Mouse (Mus musculus) heart, embryonic 15.5 days (tissue): Measurements from ENCODE around the gene Prdx6. TPM values are rescaled to one million over a fixed set of nuclear protein-coding genes. Genes with fewer than 3 reads are reported as not detected.

Source experiments
- ATAC-seq: fragments of 200-750 bp; cut with Nextera tagmentation; replicated peaks from 2 replicates; pipeline ENCODE4 v1.8.0; 2017; ENCODE audit warnings: low read depth, moderate TSS enrichment; ENCODE audit not compliant: insufficient number of reproducible peaks, insufficient read depth, low FRiP score
- H3K27ac ChIP-seq: fragments of 300-500 bp; sonication (generic); 2 replicates; pipeline ENCODE4 v1.5.1; 2015; ENCODE audit warnings: mild to moderate bottlenecking, inconsistent platforms
- H3K27me3 ChIP-seq: fragments of 300-500 bp; sonication (generic); 2 replicates; pipeline ENCODE4 v1.6.1; 2015; ENCODE audit warnings: inconsistent platforms
- H3K36me3 ChIP-seq: fragments of 300-500 bp; sonication (generic); 2 replicates; pipeline ENCODE4 v1.6.1; 2015; ENCODE audit warnings: mild to moderate bottlenecking, inconsistent platforms
- H3K4me1 ChIP-seq: fragments of 300-500 bp; sonication (generic); replicated peaks from 2 replicates; pipeline ENCODE4 v1.6.1; 2015; ENCODE audit warnings: inconsistent platforms
- H3K4me2 ChIP-seq: fragments of 300-500 bp; sonication (generic); 2 replicates; pipeline ENCODE4 v1.6.1; 2015; ENCODE audit warnings: inconsistent platforms, mild to moderate bottlenecking, moderate library complexity
- H3K4me3 ChIP-seq: fragments of 300-500 bp; sonication (generic); 2 replicates; pipeline ENCODE4 v1.5.1; 2015; ENCODE audit warnings: mild to moderate bottlenecking, inconsistent platforms
- H3K9ac ChIP-seq: fragments of 300-500 bp; sonication (generic); 2 replicates; pipeline ENCODE4 v1.6.1; 2015; ENCODE audit warnings: mild to moderate bottlenecking, inconsistent platforms
- H3K9me3 ChIP-seq: fragments of 300-500 bp; sonication (generic); replicated peaks from 2 replicates; pipeline ENCODE4 v1.6.1; 2016; ENCODE audit warnings: inconsistent platforms
- WGBS: fragments of 180-500 bp; shearing (Covaris S2); methylation state at CpG from one replicate; pipeline ENCODE4 v1.1.7; 2015; ENCODE audit warnings: mixed read lengths; 5-methylcytosine and 5-hydroxymethylcytosine counted together
- polyA plus RNA-seq: library from polyadenylated mRNA; unstranded; fragments of >200 nt; fragmentation: Nextera tagmentation; extraction: Ambion mirVana; gene quantifications from 2 replicates; pipeline ENCODE4 v1.2.1, GENCODE M21; 2015

Prdx6 gene
- polyA plus RNA-seq, 1 experiment from 2014 or later: 302 TPM

DNA sequence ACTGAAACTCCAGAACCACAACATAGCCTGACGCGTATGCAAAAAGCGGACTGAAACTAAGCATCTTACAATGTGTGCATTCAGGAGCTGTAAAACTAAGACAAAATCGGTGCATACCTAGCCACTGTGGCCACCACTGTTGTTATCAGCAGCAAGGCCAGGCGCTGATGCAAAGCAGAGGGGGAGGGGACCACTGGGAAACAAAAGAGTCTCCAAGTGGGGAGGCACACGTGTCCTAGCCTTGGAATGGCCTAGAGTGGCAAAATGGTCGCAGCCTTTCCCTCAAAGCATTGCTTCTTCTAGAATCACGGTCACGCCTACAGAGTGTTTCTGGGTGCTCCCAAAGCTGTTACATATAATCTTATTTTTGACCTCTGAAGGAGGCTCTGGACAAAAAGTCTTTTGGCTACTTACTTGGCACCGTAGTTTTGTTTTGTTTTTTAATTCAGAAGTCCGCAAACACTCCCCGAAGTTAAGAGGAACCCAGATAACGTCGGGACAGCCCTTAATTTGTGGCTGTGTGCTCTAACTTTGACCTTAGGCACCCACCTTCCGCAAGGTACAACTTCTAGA is 902 bp downstream of the Prdx6 start:
- Histone ChIP-seq H3K27me3 (no peaks in the 10 kb centered on the region), H3K36me3 (peaks cover 9% of the 10 kb centered on the region; the same call in 1 of the 2 replicates), H3K4me2 (peak overlapping the region; percentile 77), H3K9me3 (no peaks in the 10 kb centered on the region), H3K27ac (peak overlapping the region; percentile 82), H3K4me1 (peaks cover 33% of the 10 kb centered on the region), H3K9ac (peak overlapping the region; percentile 83), H3K4me3 (peak overlapping the region; percentile 88)
- ATAC-seq: no peak
- WGBS: 2% methylated on average over 15 of the region's 15 CpGs

DNA sequence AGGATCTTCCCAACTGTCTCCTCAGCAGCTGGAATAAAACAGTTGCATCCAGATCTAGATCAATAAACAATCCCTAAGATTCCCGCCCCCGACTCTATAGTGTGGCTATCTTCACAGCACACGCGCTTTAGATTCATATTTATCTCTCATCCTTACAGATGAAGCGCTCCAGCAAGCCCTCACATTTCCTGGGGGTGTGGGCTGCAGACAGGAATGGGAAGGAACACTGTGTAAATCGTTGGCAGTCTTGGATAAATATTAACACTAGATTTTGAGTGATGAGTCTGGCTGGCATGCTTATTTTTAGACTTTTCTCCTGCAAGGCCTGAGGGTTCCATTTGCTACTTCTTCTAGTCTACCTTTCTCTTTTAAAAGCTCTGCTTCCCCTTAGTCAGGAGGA is 1.6 kb downstream of the Prdx6 start:
- Histone ChIP-seq H3K4me1 (peaks cover 33% of the 10 kb centered on the region), H3K4me3 (peak overlapping the region; percentile 88), H3K27me3 (no peaks in the 10 kb centered on the region), H3K36me3 (peaks cover 15% of the 10 kb centered on the region; the same call in 1 of the 2 replicates), H3K4me2 (peak overlapping the region; percentile 77), H3K9me3 (no peaks in the 10 kb centered on the region), H3K27ac (peak overlapping the region; percentile 82), H3K9ac (peak overlapping the region; percentile 83)
- 12% methylated on average over 6 of the region's 6 CpGs for WGBS
- ATAC-seq: no peak

DNA sequence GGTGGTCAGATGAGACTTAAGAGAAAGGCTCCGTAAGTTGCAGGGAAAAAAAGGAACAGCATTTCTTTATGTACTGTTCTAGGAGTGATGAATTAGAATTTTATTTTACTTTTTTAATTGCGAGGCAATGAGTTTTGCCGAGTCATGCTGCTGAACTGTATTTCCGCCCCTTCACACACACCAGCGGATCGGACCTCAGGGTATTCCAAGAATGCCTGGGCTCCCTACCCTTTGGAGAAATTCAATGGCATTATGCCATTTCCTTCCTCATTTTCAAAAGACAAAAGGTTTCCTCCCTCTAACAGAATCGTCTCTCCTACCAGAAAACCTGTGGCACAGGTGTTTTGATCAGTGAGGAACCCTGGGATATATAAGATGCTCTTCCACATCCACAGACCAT is 2.3 kb downstream of the Prdx6 start:
- no peak for ATAC-seq
- H3K9me3 ChIP-seq: no peaks in the 10 kb centered on the region
- WGBS: 36% methylated on average over 7 of the region's 7 CpGs
- H3K4me2 ChIP-seq: peak overlapping the region; percentile 77
- H3K27ac ChIP-seq: no peak overlapping the region
- H3K36me3 ChIP-seq: peaks cover 23% of the 10 kb centered on the region
- H3K4me3 ChIP-seq: peak overlapping the region; percentile 88
- H3K27me3 ChIP-seq: no peaks in the 10 kb centered on the region
- peak overlapping the region; percentile 83; the same call in 1 of the 2 replicates for H3K9ac ChIP-seq
- peaks cover 33% of the 10 kb centered on the region for H3K4me1 ChIP-seq

DNA sequence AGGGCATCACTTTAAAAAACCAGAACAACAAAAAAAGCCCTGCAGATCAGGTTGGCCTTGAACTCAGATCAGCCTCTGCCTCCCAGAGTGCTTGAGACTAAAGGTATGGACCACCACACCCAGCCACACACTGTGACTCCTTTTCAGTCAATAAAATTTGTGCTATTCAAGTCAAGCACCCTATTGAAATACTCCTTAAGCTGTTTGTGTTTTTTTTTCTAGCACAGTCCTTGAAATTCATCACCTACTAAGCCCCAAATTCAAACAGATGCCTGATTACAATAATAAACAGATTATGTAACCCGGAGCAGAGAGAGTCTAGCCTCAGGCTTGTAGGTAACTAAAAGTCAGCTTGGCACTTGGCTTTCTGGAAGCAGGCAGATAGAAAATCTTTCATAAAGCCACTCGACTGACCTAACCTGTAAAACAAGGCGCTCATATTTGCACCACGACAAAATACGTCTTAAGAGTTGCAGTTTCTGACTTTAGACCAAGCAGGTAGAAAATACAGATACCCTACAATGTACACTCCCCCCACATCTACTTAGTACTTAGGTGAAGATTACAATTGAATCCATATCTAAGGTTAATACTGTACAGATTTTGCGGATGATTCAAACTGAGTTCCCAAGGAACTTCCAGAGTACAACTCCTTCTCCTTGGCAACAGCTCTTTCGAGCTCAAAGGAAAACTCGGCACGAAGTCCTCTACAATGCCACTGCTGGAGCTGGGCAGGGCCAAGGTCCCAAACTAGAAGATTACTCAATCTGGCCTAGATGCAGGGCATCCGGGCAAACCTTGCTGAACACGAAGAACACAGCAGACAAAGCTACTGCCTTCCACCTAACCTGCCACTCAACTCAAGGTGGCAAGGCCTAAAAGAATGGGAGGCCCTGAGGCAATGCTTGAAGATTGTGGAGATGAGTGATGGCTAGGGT is 3.1 kb downstream of the Prdx6 start:
- Histone ChIP-seq H3K4me1 (peaks cover 33% of the 10 kb centered on the region), H3K27me3 (no peaks in the 10 kb centered on the region), H3K36me3 (peaks cover 31% of the 10 kb centered on the region), H3K4me3 (0 out of 2 replicates have a peak overlapping the region, but pooled peaks have one; percentile 88), H3K27ac (no peak overlapping the region), H3K9me3 (no peaks in the 10 kb centered on the region), H3K9ac (no peak overlapping the region), H3K4me2 (peak overlapping the region; percentile 77; the same call in 1 of the 2 replicates)
- WGBS: 73% methylated on average over 11 of the region's 11 CpGs
- no peak for ATAC-seq

DNA sequence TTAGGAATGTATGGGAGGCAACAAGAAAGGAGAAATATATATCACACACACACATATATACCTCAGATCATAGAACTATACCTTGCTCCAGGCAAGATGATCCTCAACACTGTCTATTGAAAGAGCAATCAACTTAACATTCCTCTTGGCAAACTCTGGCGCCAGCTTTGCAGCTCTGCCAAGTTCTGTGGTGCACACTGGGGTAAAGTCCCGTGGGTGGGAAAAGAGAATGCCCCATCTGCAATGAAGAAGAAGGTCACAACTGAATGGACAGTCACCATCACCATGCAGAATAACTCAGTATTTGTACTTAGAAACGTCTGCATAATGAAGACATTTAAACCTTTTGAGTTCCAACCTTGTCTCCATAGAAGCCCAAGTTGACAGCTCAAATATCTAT is 3.8 kb downstream of the Prdx6 start:
- no peak overlapping the region for H3K9ac ChIP-seq
- peaks cover 38% of the 10 kb centered on the region for H3K36me3 ChIP-seq
- H3K27ac ChIP-seq: no peak overlapping the region
- H3K27me3 ChIP-seq: no peaks in the 10 kb centered on the region
- H3K9me3 ChIP-seq: no peaks in the 10 kb centered on the region
- peaks cover 31% of the 10 kb centered on the region for H3K4me1 ChIP-seq
- H3K4me3 ChIP-seq: no peak overlapping the region
- no peak for ATAC-seq
- WGBS: 70% methylated on average over 3 of the region's 3 CpGs
- no peak overlapping the region for H3K4me2 ChIP-seq

DNA sequence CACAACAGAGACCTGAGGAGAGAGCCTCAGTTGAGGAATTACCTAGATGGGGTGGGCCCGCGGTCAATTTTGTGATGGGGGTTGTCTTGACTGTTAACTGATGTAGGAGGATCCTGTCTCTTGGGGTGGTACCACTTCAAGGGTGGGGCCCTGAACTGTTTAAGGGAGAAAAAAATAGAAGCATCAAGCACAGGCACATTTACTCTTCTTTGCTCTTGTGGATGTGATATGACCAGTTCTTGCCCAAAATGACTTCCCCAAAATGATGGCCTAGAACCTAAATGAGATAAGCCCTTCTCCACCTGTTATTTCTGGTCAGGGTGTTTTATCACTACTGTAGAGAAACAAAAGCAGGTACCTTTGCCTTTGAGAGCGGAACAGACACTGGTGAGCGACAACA is 13.3 kb downstream of the Prdx6 start:
- no peak overlapping the region for H3K9ac ChIP-seq
- H3K4me3 ChIP-seq: no peak overlapping the region
- no peaks in the 10 kb centered on the region for H3K27me3 ChIP-seq
- peaks cover 47% of the 10 kb centered on the region for H3K36me3 ChIP-seq
- ATAC-seq: no peak
- 95% methylated on average over 4 of the region's 4 CpGs for WGBS
- no peaks in the 10 kb centered on the region for H3K9me3 ChIP-seq
- no peak overlapping the region for H3K27ac ChIP-seq
- H3K4me1 ChIP-seq: peaks cover 6% of the 10 kb centered on the region
- H3K4me2 ChIP-seq: no peak overlapping the region

DNA sequence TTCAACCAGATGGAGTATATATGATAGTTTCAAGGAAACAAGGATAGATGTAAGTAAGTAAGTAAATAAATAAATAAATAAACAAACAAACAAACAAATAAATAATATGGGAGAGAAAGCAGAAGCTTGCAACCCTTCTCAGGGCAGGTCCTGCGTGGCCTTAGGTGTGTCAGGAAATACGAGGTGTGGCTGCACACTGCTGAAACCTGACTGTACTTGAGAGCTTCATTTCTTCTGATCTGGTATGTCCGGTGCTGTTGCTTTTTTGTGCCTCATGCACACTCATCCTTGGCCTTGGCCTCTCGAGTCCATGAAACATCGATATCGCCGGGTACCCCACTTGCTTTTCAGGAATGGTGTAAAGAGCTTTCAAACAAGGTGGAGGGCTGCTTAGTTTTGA is 13.7 kb downstream of the Prdx6 start:
- no peak overlapping the region for H3K4me3 ChIP-seq
- H3K27me3 ChIP-seq: no peaks in the 10 kb centered on the region
- ATAC-seq: no peak
- H3K9me3 ChIP-seq: no peaks in the 10 kb centered on the region
- WGBS: 94% methylated on average over 7 of the region's 7 CpGs
- H3K4me1 ChIP-seq: peaks cover 6% of the 10 kb centered on the region
- no peak overlapping the region for H3K9ac ChIP-seq
- H3K4me2 ChIP-seq: no peak overlapping the region
- no peak overlapping the region for H3K27ac ChIP-seq
- H3K36me3 ChIP-seq: peaks cover 43% of the 10 kb centered on the region

DNA sequence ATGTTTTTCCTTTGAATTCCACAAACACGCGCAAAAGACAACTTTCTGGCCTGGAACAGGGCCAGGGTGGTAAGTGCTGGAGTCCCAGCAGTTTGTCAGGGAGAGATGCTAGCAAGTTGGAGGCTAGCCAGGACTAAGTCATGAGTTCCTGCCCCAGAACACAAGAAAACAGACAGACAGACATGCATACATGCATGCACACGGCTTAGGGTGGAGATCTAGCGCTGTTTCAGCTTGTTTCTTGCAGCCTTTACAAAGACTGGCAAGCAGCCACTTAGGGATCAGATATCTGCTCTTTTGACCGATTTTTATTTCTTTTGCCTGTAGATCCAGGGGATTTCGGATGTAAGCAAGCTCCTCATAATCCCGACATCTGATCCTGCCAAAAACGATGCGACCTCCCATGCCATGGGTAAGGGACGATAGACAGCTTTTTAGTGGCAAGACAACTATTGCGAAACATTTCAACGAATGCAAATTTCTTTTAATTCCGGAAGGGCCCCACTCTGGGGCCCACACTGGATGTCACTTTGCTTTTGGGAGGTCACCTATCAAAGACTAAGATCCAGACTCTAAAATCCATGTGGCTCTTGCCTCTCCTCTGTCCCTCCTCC is 17.7 kb downstream of the Prdx6 start:
- H3K9ac ChIP-seq: no peak overlapping the region
- no peak overlapping the region for H3K4me2 ChIP-seq
- H3K4me3 ChIP-seq: no peak overlapping the region
- no peaks in the 10 kb centered on the region for H3K9me3 ChIP-seq
- WGBS: 64% methylated on average over 13 of the region's 13 CpGs
- H3K4me1 ChIP-seq: peaks cover 6% of the 10 kb centered on the region
- H3K36me3 ChIP-seq: 0 out of 2 replicates have a peak, but pooled peaks cover 11% of the 10 kb centered on the region
- no peak for ATAC-seq
- no peaks in the 10 kb centered on the region for H3K27me3 ChIP-seq
- no peak overlapping the region for H3K27ac ChIP-seq

DNA sequence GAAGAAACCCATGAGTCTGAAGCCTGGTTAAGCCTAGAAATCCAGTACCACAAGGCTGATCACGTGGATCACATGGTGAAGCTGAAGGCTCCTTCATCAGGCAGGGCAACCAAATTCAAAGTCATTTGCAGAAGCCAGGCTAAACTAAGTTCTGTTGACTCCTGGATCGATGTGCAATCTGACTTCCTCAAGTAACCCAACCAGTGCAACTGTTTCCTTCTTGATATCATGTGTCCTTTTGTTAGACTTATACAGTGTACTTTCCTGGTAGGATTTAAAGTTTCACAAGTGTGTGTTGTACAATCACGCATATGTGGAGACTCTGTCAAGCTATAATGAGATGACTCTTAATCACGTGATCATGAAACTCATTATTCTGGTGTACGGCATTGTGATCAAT is 18.8 kb downstream of the Prdx6 start:
- Histone ChIP-seq H3K27ac (no peak overlapping the region), H3K4me1 (peaks cover 6% of the 10 kb centered on the region), H3K4me3 (no peak overlapping the region), H3K4me2 (no peak overlapping the region), H3K9me3 (no peaks in the 10 kb centered on the region), H3K9ac (no peak overlapping the region), H3K27me3 (no peaks in the 10 kb centered on the region), H3K36me3 (0 out of 2 replicates have a peak, but pooled peaks cover under 1% of the 10 kb centered on the region)
- ATAC-seq: no peak
- 92% methylated on average over 5 of the region's 5 CpGs for WGBS

DNA sequence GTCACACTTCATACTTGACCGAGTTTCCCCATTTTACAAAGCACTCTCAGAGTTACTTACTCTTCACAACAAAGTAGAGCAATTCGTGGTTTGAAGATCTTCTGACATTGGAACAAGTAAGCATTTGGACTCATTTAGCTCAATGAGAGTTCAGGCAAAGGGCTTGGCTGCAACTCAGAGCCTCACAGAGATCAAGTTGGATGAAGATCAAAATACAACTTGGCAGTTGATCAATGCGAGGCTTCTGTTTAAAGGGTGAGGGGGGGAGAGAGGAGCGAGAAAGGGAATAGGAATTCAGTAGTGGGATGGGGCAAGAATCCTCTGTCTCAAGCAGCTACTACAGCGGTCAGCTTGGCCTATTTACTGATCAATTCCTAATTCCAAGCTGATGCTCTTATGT is 26.2 kb downstream of the Prdx6 start:
- Histone ChIP-seq H3K27me3 (no peaks in the 10 kb centered on the region), H3K9me3 (no peaks in the 10 kb centered on the region), H3K4me1 (peaks cover 3% of the 10 kb centered on the region; the same call in 1 of the 2 replicates), H3K4me3 (no peak overlapping the region), H3K9ac (no peak overlapping the region), H3K27ac (no peak overlapping the region), H3K4me2 (no peak overlapping the region), H3K36me3 (no peaks in the 10 kb centered on the region)
- 46% methylated on average over 5 of the region's 5 CpGs for WGBS
- ATAC-seq: no peak

DNA sequence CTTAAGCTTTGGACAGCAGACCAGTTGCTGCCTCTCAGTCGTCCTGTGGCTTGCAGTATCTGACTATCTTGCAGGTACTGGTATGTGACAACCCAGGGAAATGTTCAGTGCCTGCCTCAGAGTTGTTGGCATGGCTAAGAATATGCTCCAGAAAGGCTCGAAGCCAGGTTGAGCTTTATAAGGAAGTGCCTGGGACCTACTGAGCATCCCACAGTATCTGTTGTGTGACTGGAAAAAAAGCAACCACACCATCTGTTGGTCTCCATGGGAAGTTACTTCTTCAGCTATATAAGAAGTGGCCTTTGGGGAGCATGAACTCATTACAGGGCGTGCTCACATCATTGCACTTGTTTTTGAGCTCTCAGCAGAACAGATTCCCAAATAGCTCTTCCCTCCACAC is 31.2 kb downstream of the Prdx6 start:
- Histone ChIP-seq H3K4me2 (no peak overlapping the region), H3K4me3 (no peak overlapping the region), H3K9me3 (no peaks in the 10 kb centered on the region), H3K36me3 (no peaks in the 10 kb centered on the region), H3K9ac (no peak overlapping the region), H3K4me1 (peaks cover 3% of the 10 kb centered on the region; the same call in 1 of the 2 replicates), H3K27ac (no peak overlapping the region), H3K27me3 (no peaks in the 10 kb centered on the region)
- no peak for ATAC-seq
- WGBS: 52% methylated on average over 3 of the region's 3 CpGs
